Mouse (Mus musculus) ES-E14 (cell line): ENCODE results near the gene Rfx4. TPM values are rescaled to one million over a fixed set of nuclear protein-coding genes. Genes with fewer than 3 reads are reported as not detected.

Source experiments
- DNase-seq: peaks from one replicate; pipeline ENCODE4 v3.0.0-alpha.2; 2013; ENCODE audit warnings: low read depth, low spot score
- H3K27ac ChIP-seq: 2 replicates; pipeline ENCODE4 v1.5.1; 2012; ENCODE audit warnings: low read depth, mild to moderate bottlenecking, low read length, moderate library complexity, mixed read lengths; ENCODE audit not compliant: poor library complexity, insufficient read depth, severe bottlenecking
- H3K36me3 ChIP-seq: 2 replicates; pipeline ENCODE4 v1.6.1; 2012; ENCODE audit warnings: mild to moderate bottlenecking, low read length, moderate library complexity, mixed read lengths; ENCODE audit not compliant: control insufficient read depth, poor library complexity, insufficient read depth, severe bottlenecking
- H3K4me1 ChIP-seq, 2 experiments: fragments of 150-350 bp in 1 of 2; sonication (generic) in 1 of 2; 2 replicates each; pipeline ENCODE4 v1.6.1; 2012; ENCODE audit warnings: low read length in 2 of 2, mild to moderate bottlenecking in 1 of 2, mixed read lengths in 1 of 2; ENCODE audit not compliant: control insufficient read depth in 2 of 2, insufficient read depth in 2 of 2, poor library complexity in 1 of 2
- H3K4me3 ChIP-seq, 2 experiments: fragments of 150-350 bp in 1 of 2; sonication (generic) in 1 of 2; 2 replicates each; pipeline ENCODE4 v1.5.1; 2012; ENCODE audit warnings: low read length in 2 of 2, low read depth in 1 of 2, mild to moderate bottlenecking in 1 of 2, mixed read lengths in 1 of 2; ENCODE audit not compliant: insufficient read depth in 1 of 2, poor library complexity in 1 of 2, severe bottlenecking in 1 of 2
- H3K9ac ChIP-seq: 2 replicates; pipeline ENCODE4 v1.6.1; 2012; ENCODE audit warnings: low read depth, mild to moderate bottlenecking, low read length, mixed read lengths; ENCODE audit not compliant: poor library complexity, insufficient read depth, severe bottlenecking
- H3K9me3 ChIP-seq: fragments of 150-350 bp; sonication (generic); 2 replicates; pipeline ENCODE4 v1.6.1; 2012; ENCODE audit warnings: low read depth, mild to moderate bottlenecking, low read length; ENCODE audit not compliant: control insufficient read depth, insufficient read depth
- CHD2 ChIP-seq: IDR thresholded peaks from 2 replicates; pipeline ENCODE4 v1.6.1; 2014; ENCODE audit warnings: mild to moderate bottlenecking, low read depth, low read length, inconsistent platforms
- HCFC1 ChIP-seq: IDR thresholded peaks from 2 replicates; pipeline ENCODE4 v1.6.1; 2012; ENCODE audit warnings: low read length, inconsistent platforms, borderline replicate concordance; ENCODE audit not compliant: insufficient read depth
- MAFK ChIP-seq: IDR thresholded peaks from 2 replicates; pipeline ENCODE4 v1.6.1; 2014; ENCODE audit warnings: mild to moderate bottlenecking, low read depth, low read length, inconsistent platforms; ENCODE audit not compliant: insufficient read depth
- ZC3H11A ChIP-seq: IDR thresholded peaks from 2 replicates; pipeline ENCODE4 v1.6.1; 2012; ENCODE audit warnings: low read depth, mild to moderate bottlenecking, inconsistent platforms, low read length, borderline replicate concordance
- ZNF384 ChIP-seq: IDR thresholded peaks from 2 replicates; pipeline ENCODE4 v1.6.1; 2012; ENCODE audit warnings: low read depth, low read length, inconsistent platforms
- in situ Hi-C, 2 experiments: fragments of 600-800 bp; cut with MboI; formaldehyde crosslinking; loops; one replicate each; pipeline ENCODE4 v1.15.1; 2025; ENCODE audit warnings: low sequenced_read_pairs in 2 of 2, inconsistent platforms in 1 of 2; ENCODE audit not compliant: unreplicated experiment in 2 of 2
- total RNA-seq: library from RNA; depleted of rRNA; stranded (reverse); fragments of 300-350 nt; gene quantifications from 2 replicates; pipeline ENCODE4 v1.2.3, GENCODE M21; 2012

The Rfx4 gene
- total RNA-seq, 1 experiment: 0.85 TPM

GRCm38 (mm10) chr10:84926885-84927284, 171.0 kb downstream of the Rfx4 start:
- Histone ChIP-seq H3K9me3 (no peaks in the 10 kb centered on the region), H3K9ac (no peak overlapping the region), H3K36me3 (no peaks in the 10 kb centered on the region), H3K4me1 (peaks cover 0 to 3% of the 10 kb centered on the region in 2 experiments; a peak in 2 of 4 replicates), H3K27ac (no peak overlapping the region), H3K4me3 (no peak overlapping the region)
- TF ChIP-seq MAFK: no peak
- TF ChIP-seq HCFC1: no peak
- TF ChIP-seq CHD2: no peak
- TF ChIP-seq ZNF384: no peak
- TF ChIP-seq ZC3H11A: no peak
- no peak for DNase-seq
- in situ Hi-C loops: no loop called here

GRCm38 (mm10) chr10:84928465-84928864, 172.6 kb downstream of the Rfx4 start:
- Histone ChIP-seq H3K9me3 (no peaks in the 10 kb centered on the region), H3K4me1 (peaks cover 0 to 3% of the 10 kb centered on the region in 2 experiments; a peak in 2 of 4 replicates), H3K9ac (no peak overlapping the region), H3K4me3 (no peak overlapping the region), H3K27ac (no peak overlapping the region), H3K36me3 (no peaks in the 10 kb centered on the region)
- DNase-seq: no peak
- in situ Hi-C loops: no loop called here
- TF ChIP-seq MAFK (no peak), HCFC1 (no peak), CHD2 (no peak), ZNF384 (no peak), ZC3H11A (no peak)

DNA sequence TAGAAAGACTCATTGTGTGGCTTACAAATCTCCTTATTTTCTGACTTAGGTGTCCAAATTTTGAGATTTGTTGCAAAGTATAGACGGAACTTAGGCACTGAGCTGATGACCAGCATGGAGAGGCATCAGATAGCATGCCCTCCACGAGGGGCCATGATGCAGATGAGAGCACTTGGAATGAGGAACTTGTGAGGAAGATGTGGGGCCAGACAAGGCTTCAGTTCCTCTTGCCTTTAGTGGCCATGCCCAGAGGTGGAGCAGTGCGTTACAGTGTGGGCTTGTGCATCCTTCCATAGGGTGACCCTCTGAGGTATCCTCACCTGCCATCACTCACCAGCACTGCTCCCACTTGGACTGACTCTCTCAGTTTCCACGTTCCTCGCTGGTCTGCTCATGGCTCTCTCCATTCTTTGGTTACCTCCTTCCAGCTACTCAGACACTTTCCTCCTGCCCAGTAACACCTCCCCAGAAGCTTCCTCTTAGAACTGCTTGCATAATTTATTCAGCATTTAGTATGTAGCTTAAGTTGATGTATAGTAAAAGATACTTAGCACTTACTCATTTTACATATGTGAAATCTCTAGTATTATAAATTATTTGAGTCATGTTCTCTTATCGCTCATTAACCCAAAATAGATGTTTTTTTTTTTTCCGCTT, 179.8 kb downstream of the Rfx4 start:
- no peak for TF ChIP-seq ZC3H11A
- TF ChIP-seq CHD2: no peak
- no peak for TF ChIP-seq HCFC1
- no peak for TF ChIP-seq MAFK
- no peak for TF ChIP-seq ZNF384
- H3K9ac ChIP-seq: no peak overlapping the region
- in situ Hi-C loops: no loop called here
- H3K9me3 ChIP-seq: no peaks in the 10 kb centered on the region
- no peak for DNase-seq
- no peak overlapping the region for H3K27ac ChIP-seq
- no peak overlapping the region for H3K4me3 ChIP-seq
- H3K36me3 ChIP-seq: no peaks in the 10 kb centered on the region; the same call in 1 of the 2 replicates
- H3K4me1 ChIP-seq: peaks cover 0 to 2% of the 10 kb centered on the region in 2 experiments; a peak in 1 of 4 replicates

GRCm38 (mm10) chr10:84936832-84937515, 181.1 kb downstream of the Rfx4 start:
- Histone ChIP-seq H3K4me1 (peaks cover 0 to 2% of the 10 kb centered on the region in 2 experiments; a peak in 1 of 4 replicates), H3K27ac (no peak overlapping the region), H3K9ac (no peak overlapping the region), H3K9me3 (no peaks in the 10 kb centered on the region), H3K4me3 (no peak overlapping the region), H3K36me3 (no peaks in the 10 kb centered on the region; the same call in 1 of the 2 replicates)
- TF ChIP-seq ZNF384 (no peak), CHD2 (no peak), HCFC1 (no peak), ZC3H11A (no peak)
- in situ Hi-C loops: no loop called here
- DNase-seq: no peak
